Mouse (Mus musculus) lung, postnatal 0 days (tissue): ENCODE measurements around the gene Tgif1. TPM values are rescaled to one million over a fixed set of nuclear protein-coding genes. Genes with fewer than 3 reads are reported as not detected.

ENCODE experiments used
- ATAC-seq: fragments of 200-750 bp; cut with Nextera tagmentation; 2 replicates; pipeline ENCODE4 v1.8.0; 2017; ENCODE audit warnings: moderate library complexity
- DNase-seq: peaks from one replicate; pipeline ENCODE4 v3.0.0-alpha.2; 2016; ENCODE audit warnings: low spot score
- H3K27ac ChIP-seq: fragments of 300-500 bp; sonication (generic); 2 replicates; pipeline ENCODE4 v1.5.1; 2014; ENCODE audit warnings: antibody characterized with exemption, mild to moderate bottlenecking, low read length, mixed read lengths
- H3K27me3 ChIP-seq: fragments of 300-500 bp; sonication (generic); replicated peaks from 2 replicates; pipeline ENCODE4 v1.6.1; 2014; ENCODE audit warnings: low read length, mixed read lengths; ENCODE audit not compliant: insufficient read depth
- H3K36me3 ChIP-seq: fragments of 300-500 bp; sonication (generic); 2 replicates; pipeline ENCODE4 v1.6.1; 2014; ENCODE audit warnings: low read length, mixed read lengths; ENCODE audit not compliant: insufficient read depth
- H3K4me1 ChIP-seq: fragments of 300-500 bp; sonication (generic); 2 replicates; pipeline ENCODE4 v1.6.1; 2014; ENCODE audit warnings: antibody characterized with exemption, low read depth, low read length, mixed read lengths; ENCODE audit not compliant: insufficient read depth
- H3K4me2 ChIP-seq: fragments of 300-500 bp; sonication (generic); replicated peaks from 2 replicates; pipeline ENCODE4 v1.6.1; 2014; ENCODE audit warnings: low read depth, mild to moderate bottlenecking, low read length, moderate library complexity, mixed read lengths
- H3K4me3 ChIP-seq: fragments of 300-500 bp; sonication (generic); 2 replicates; pipeline ENCODE4 v1.5.1; 2014; ENCODE audit warnings: low read depth, low read length
- H3K9ac ChIP-seq: fragments of 300-500 bp; sonication (generic); replicated peaks from 2 replicates; pipeline ENCODE4 v1.6.1; 2014; ENCODE audit warnings: low read depth, mild to moderate bottlenecking
- H3K9me3 ChIP-seq: fragments of 300-500 bp; sonication (generic); 2 replicates; pipeline ENCODE4 v1.6.1; 2016; ENCODE audit warnings: low read length, mixed read lengths
- CTCF ChIP-seq: IDR thresholded peaks from 2 replicates; pipeline ENCODE4 v1.5.1; 2016; ENCODE audit warnings: antibody characterized with exemption, mild to moderate bottlenecking
- EP300 ChIP-seq: IDR thresholded peaks from 2 replicates; pipeline ENCODE4 v1.6.1; 2016; ENCODE audit warnings: antibody characterized with exemption, mild to moderate bottlenecking, control low read depth
- WGBS: fragments of 180-500 bp; shearing (Covaris S2); extraction: QIAGEN DNeasy Blood & Tissue Kit; methylation state at CpG from one replicate; pipeline ENCODE4 v1.1.7; 2014; 5-methylcytosine and 5-hydroxymethylcytosine counted together
- microRNA counts: library from miRNA; unstranded; fragments of <30 nt; microRNA quantifications from one replicate; lab custom pipeline; 2015
- microRNA-seq: library from miRNA; unstranded; fragments of <30 nt; microRNA quantifications from one replicate; pipeline ENCODE4, GENCODE M21; 2016
- polyA plus RNA-seq: library from polyadenylated mRNA; unstranded; fragments of >200 nt; fragmentation: Nextera tagmentation; extraction: Ambion mirVana; gene quantifications from 2 replicates; pipeline ENCODE4 v1.2.1, GENCODE M21; 2015

Gene Tgif1
- polyA plus RNA-seq, 1 experiment from 2014 or later, result 45.2 TPM

DNA sequence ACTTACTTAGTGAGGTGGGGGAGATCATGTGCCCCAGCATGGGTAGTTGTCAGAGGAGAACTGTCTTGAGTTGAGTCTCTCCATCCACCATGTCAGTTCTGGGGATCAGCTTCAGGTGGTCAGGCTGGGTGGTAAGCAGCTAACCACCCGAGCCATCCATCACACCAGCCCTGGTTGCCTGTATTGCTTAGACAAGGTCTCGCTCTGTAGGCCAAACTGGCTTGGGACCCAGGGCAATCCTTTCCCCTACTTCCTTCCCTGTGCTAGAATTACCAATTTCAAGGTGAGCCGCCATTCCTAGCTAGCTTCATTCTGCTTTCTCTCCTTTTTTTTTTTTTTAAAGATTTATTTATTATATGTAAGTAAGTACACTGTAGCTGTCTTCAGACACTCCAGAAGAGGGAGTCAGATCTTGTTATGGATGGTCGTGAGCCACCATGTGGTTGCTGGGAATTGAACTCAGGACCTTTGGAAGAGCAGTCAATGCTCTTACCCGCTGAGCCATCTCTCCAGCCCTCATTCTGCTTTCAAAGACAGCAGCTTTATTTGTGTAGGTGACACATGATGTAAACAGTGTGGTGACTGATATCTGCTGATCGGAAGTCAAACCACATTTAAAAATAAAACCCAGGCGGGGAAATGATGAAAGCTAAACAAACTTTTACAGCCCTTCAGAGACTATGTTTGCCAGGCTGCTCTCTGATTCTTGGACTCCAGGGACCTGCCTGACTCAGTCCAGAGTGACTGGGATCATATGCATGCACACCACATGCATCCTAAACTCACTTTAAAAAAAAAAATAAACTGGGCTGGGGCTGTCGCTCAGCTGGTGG lies 56.2 kb downstream of the Tgif1 start:
- ATAC-seq (peak; percentile 63), DNase-seq (peak; percentile 28)
- Histone ChIP-seq H3K4me1 (no peaks in the 10 kb centered on the region), H3K4me3 (no peak overlapping the region), H3K27me3 (no peaks in the 10 kb centered on the region), H3K9me3 (no peaks in the 10 kb centered on the region), H3K9ac (no peak overlapping the region), H3K4me2 (no peak overlapping the region), H3K36me3 (no peaks in the 10 kb centered on the region), H3K27ac (no peak overlapping the region)
- WGBS, result 48% methylated on average over 8 of the region's 8 CpGs
- 0 out of 2 replicates have a peak, but pooled peaks have one; percentile 11 for TF ChIP-seq EP300
- no peak for TF ChIP-seq CTCF

GRCm38 (mm10) chr17:70795196-70795595 lies 58.1 kb downstream of the Tgif1 start:
- Histone ChIP-seq H3K9me3 (no peaks in the 10 kb centered on the region), H3K27me3 (no peaks in the 10 kb centered on the region), H3K9ac (no peak overlapping the region), H3K4me2 (no peak overlapping the region), H3K4me3 (no peak overlapping the region), H3K36me3 (no peaks in the 10 kb centered on the region), H3K27ac (no peak overlapping the region), H3K4me1 (no peaks in the 10 kb centered on the region)
- TF ChIP-seq EP300, result no peak
- no peak for TF ChIP-seq CTCF
- DNase-seq (no peak), ATAC-seq (no peak)
- WGBS, result 73% methylated on average over 4 of the region's 4 CpGs

DNA sequence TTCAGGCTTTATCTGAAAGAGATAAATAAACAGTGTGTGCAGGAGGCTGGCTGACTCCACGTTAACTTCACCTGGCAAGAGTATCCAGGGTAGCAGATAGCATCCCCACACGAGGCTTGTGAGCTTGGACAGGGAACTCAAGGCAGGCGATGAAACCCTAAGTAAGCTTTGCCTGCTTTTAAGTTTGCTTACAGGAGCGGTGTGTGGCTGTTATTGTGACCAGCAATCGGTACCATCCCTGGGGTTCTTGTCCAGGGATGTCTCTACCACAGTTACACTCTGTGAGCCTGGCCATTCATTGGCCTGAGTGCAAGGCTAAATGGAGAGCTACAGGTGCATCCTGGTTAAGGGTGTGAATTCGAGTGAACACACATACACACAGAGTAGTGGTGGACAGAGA lies 58.6 kb downstream of the Tgif1 start:
- no peak for ATAC-seq
- H3K9ac ChIP-seq, result no peak overlapping the region
- WGBS, result 41% methylated on average over 6 of the region's 6 CpGs

DNA sequence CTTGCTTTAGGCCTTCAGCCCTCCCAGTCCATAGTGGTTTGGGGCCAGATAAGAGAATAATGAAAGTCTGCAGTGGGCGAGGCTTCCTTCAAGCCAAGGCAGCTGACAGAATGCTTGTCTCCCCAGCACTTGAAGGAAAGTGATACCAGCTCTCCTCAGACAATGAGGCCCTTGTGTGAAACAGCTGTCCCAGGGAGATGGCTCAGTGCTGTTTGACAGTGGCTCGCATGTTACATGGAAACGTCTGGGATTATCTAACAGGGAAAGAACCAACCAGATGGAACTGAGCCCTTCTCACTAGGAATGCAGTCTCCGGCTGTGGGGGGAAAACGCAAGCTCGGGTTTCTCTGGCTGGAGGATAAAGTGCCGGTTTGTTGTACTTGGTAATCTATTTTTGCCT lies 59.1 kb downstream of the Tgif1 start:
- ATAC-seq, result peak; percentile 81
- H3K9ac ChIP-seq, result no peak overlapping the region
- peak; percentile 80 for DNase-seq
- no peaks in the 10 kb centered on the region for H3K4me1 ChIP-seq
- H3K4me3 ChIP-seq, result no peak overlapping the region
- no peaks in the 10 kb centered on the region for H3K27me3 ChIP-seq
- H3K27ac ChIP-seq, result no peak overlapping the region
- no peaks in the 10 kb centered on the region for H3K36me3 ChIP-seq
- H3K4me2 ChIP-seq, result no peak overlapping the region
- WGBS, result 17% methylated on average over 7 of the region's 7 CpGs
- H3K9me3 ChIP-seq, result no peaks in the 10 kb centered on the region
- TF ChIP-seq CTCF (no peak), EP300 (no peak)

More for the DNA sequence above, 58.6 kb downstream of the Tgif1 start:
- no peaks in the 10 kb centered on the region for H3K27me3 ChIP-seq
- DNase-seq, result no peak
- no peak overlapping the region for H3K4me2 ChIP-seq
- TF ChIP-seq EP300 (no peak), CTCF (no peak)
- H3K4me3 ChIP-seq, result no peak overlapping the region
- H3K27ac ChIP-seq, result no peak overlapping the region
- H3K9me3 ChIP-seq, result no peaks in the 10 kb centered on the region
- H3K4me1 ChIP-seq, result no peaks in the 10 kb centered on the region
- no peaks in the 10 kb centered on the region for H3K36me3 ChIP-seq

MicroRNAs encoded within 50 kb of the gene (microRNA counts, 519-probe panel; counts per million panel counts)
- microRNA mmu-miR-1195 (lab: Ali Mortazavi, UCI), result not detected

Small RNA genes lying within 50 kb of the gene (microRNA-seq; reads per million reads assigned to microRNA genes)
- not detected for gene Mir1195

Other genes starting within 250 kb of the Tgif1 start
- 9.2 and 12.7 TPM in 2 replicates for gene Myom1, start 149.1 kb upstream of the Tgif1 start, polyA plus RNA-seq
- 1,283 and 1,300 TPM in 2 replicates for gene Myl12a, start 149.3 kb upstream of the Tgif1 start, polyA plus RNA-seq